Mouse (Mus musculus): Measurements from ENCODE around the gene Il7r. TPM values are rescaled to one million over a fixed set of nuclear protein-coding genes. Genes with fewer than 3 reads are reported as not detected.
A peak's percentile ranks its signal among the peaks of the same experiment; 100 is the strongest.
"Not testable (repeated sequence)": the region's sequence is repeated elsewhere in the genome, so short reads cannot be mapped to it uniquely, and the experiment has no call there.

The Il7r gene
- polyA plus RNA-seq, 1 experiment from 2014 or later, result 5.4 TPM

GRCm38 (mm10) chr15:9565396-9565795, 35.4 kb upstream of the Il7r start:
- Histone ChIP-seq H3K4me3 (ENCODE audit: low read depth, low read length) (no peak overlapping the region), H3K36me3 (replicated peaks; ENCODE audit: insufficient read depth, low read length) (no peaks in the 10 kb centered on the region), H3K4me1 (ENCODE audit: insufficient read depth) (no peaks in the 10 kb centered on the region), H3K4me2 (ENCODE audit: low read depth, low read length) (no peak overlapping the region), H3K9ac (replicated peaks) (no peak overlapping the region), H3K27me3 (ENCODE audit: insufficient read depth, low read length) (no peaks in the 10 kb centered on the region), H3K9me3 (ENCODE audit: low read length) (no peaks in the 10 kb centered on the region), H3K27ac (ENCODE audit: low read depth) (no peak overlapping the region)
- WGBS (ENCODE audit: insufficient replicate concordance), result 62% methylated on average over 6 of the region's 6 CpGs
- TF ChIP-seq CTCF (IDR thresholded peaks at IDR 0.05; ENCODE audit: low read depth) (no peak), EP300 (IDR thresholded peaks at IDR 0.05; ENCODE audit: low read depth) (no peak)
- ATAC-seq (no peak), DNase-seq (no peak)

- H3K27me3 ChIP-seq (ENCODE audit: insufficient read depth, low read length), result no peaks in the 10 kb centered on the region
- no peak overlapping the region for H3K4me2 ChIP-seq (ENCODE audit: low read depth, low read length)
- no peak for DNase-seq
- H3K36me3 ChIP-seq (replicated peaks; ENCODE audit: insufficient read depth, low read length), result no peaks in the 10 kb centered on the region
- ATAC-seq, result no peak
- no peaks in the 10 kb centered on the region for H3K4me1 ChIP-seq (ENCODE audit: insufficient read depth)
- no peak overlapping the region for H3K27ac ChIP-seq (ENCODE audit: low read depth)
- WGBS (ENCODE audit: insufficient replicate concordance), result 56% methylated on average over 3 of the region's 3 CpGs
- H3K9ac ChIP-seq (replicated peaks), result no peak overlapping the region
- no peak for TF ChIP-seq CTCF (IDR thresholded peaks at IDR 0.05; ENCODE audit: low read depth)
- TF ChIP-seq EP300 (IDR thresholded peaks at IDR 0.05; ENCODE audit: low read depth), result no peak
- no peak overlapping the region for H3K4me3 ChIP-seq (ENCODE audit: low read depth, low read length)
- H3K9me3 ChIP-seq (ENCODE audit: low read length), result no peaks in the 10 kb centered on the region
Observed at GRCm38 (mm10) chr15:9564156-9564555, 34.2 kb upstream of the Il7r start.

- H3K9me3 ChIP-seq (ENCODE audit: low read length); ATAC-seq; H3K27ac ChIP-seq (ENCODE audit: low read depth); H3K4me3 ChIP-seq (ENCODE audit: low read depth, low read length); H3K4me2 ChIP-seq (ENCODE audit: low read depth, low read length); H3K4me1 ChIP-seq (ENCODE audit: insufficient read depth); H3K36me3 ChIP-seq (replicated peaks; ENCODE audit: insufficient read depth, low read length); H3K27me3 ChIP-seq (ENCODE audit: insufficient read depth, low read length); H3K9ac ChIP-seq (replicated peaks); DNase-seq: not testable (repeated sequence)
- 85% methylated on average over 13 of the region's 15 CpGs for WGBS (ENCODE audit: insufficient replicate concordance)
Observed at GRCm38 (mm10) chr15:9557264-9557663, 27.3 kb upstream of the Il7r start.

GRCm38 (mm10) chr15:9548951-9549350, 19.0 kb upstream of the Il7r start:
- DNase-seq (no peak), ATAC-seq (no peak)
- Histone ChIP-seq H3K4me2 (ENCODE audit: low read depth, low read length) (no peak overlapping the region), H3K9me3 (ENCODE audit: low read length) (no peaks in the 10 kb centered on the region), H3K4me3 (ENCODE audit: low read depth, low read length) (no peak overlapping the region), H3K27me3 (ENCODE audit: insufficient read depth, low read length) (no peaks in the 10 kb centered on the region), H3K27ac (ENCODE audit: low read depth) (no peak overlapping the region), H3K9ac (replicated peaks) (no peak overlapping the region), H3K4me1 (ENCODE audit: insufficient read depth) (no peaks in the 10 kb centered on the region), H3K36me3 (replicated peaks; ENCODE audit: insufficient read depth, low read length) (no peaks in the 10 kb centered on the region)
- no peak for TF ChIP-seq CTCF (IDR thresholded peaks at IDR 0.05; ENCODE audit: low read depth)
- no peak for TF ChIP-seq EP300 (IDR thresholded peaks at IDR 0.05; ENCODE audit: low read depth)
- WGBS (ENCODE audit: insufficient replicate concordance), result 76% methylated on average over 2 of the region's 2 CpGs

- H3K4me2 ChIP-seq (ENCODE audit: low read depth, low read length), result no peak overlapping the region
- no peak overlapping the region for H3K4me3 ChIP-seq (ENCODE audit: low read depth, low read length)
- H3K9ac ChIP-seq (replicated peaks), result no peak overlapping the region
- TF ChIP-seq CTCF (IDR thresholded peaks at IDR 0.05; ENCODE audit: low read depth), result no peak
- TF ChIP-seq EP300 (IDR thresholded peaks at IDR 0.05; ENCODE audit: low read depth), result no peak
- H3K27me3 ChIP-seq (ENCODE audit: insufficient read depth, low read length), result no peaks in the 10 kb centered on the region
- no peaks in the 10 kb centered on the region for H3K9me3 ChIP-seq (ENCODE audit: low read length)
- ATAC-seq, result no peak
- 70% methylated on average over 1 of the region's 1 CpGs for WGBS (ENCODE audit: insufficient replicate concordance)
- no peak for DNase-seq
- no peaks in the 10 kb centered on the region for H3K36me3 ChIP-seq (replicated peaks; ENCODE audit: insufficient read depth, low read length)
- H3K27ac ChIP-seq (ENCODE audit: low read depth), result no peak overlapping the region
- H3K4me1 ChIP-seq (ENCODE audit: insufficient read depth), result no peaks in the 10 kb centered on the region
Observed at GRCm38 (mm10) chr15:9535200-9535599, 5.2 kb upstream of the Il7r start.

GRCm38 (mm10) chr15:9533356-9533902, 3.5 kb upstream of the Il7r start:
- Histone ChIP-seq H3K9ac (replicated peaks) (no peak overlapping the region), H3K9me3 (ENCODE audit: low read length) (no peaks in the 10 kb centered on the region), H3K27ac (ENCODE audit: low read depth) (no peak overlapping the region), H3K4me2 (ENCODE audit: low read depth, low read length) (no peak overlapping the region), H3K4me1 (ENCODE audit: insufficient read depth) (no peaks in the 10 kb centered on the region), H3K27me3 (ENCODE audit: insufficient read depth, low read length) (no peaks in the 10 kb centered on the region), H3K36me3 (replicated peaks; ENCODE audit: insufficient read depth, low read length) (no peaks in the 10 kb centered on the region), H3K4me3 (ENCODE audit: low read depth, low read length) (no peak overlapping the region)
- 35% methylated on average over 3 of the region's 3 CpGs for WGBS (ENCODE audit: insufficient replicate concordance)
- TF ChIP-seq CTCF (IDR thresholded peaks at IDR 0.05; ENCODE audit: low read depth) (no peak), EP300 (IDR thresholded peaks at IDR 0.05; ENCODE audit: low read depth) (no peak)
- no peak for ATAC-seq
- no peak for DNase-seq

GRCm38 (mm10) chr15:9529646-9530045, 330 bp downstream of the Il7r start:
- Histone ChIP-seq H3K4me2 (ENCODE audit: low read depth, low read length) (no peak overlapping the region), H3K9ac (replicated peaks) (no peak overlapping the region), H3K27ac (ENCODE audit: low read depth) (no peak overlapping the region), H3K9me3 (ENCODE audit: low read length) (no peaks in the 10 kb centered on the region), H3K4me3 (ENCODE audit: low read depth, low read length) (peak overlapping the region; percentile 26), H3K36me3 (replicated peaks; ENCODE audit: insufficient read depth, low read length) (no peaks in the 10 kb centered on the region), H3K4me1 (ENCODE audit: insufficient read depth) (no peaks in the 10 kb centered on the region), H3K27me3 (ENCODE audit: insufficient read depth, low read length) (no peaks in the 10 kb centered on the region)
- DNase-seq (no peak), ATAC-seq (no peak)
- TF ChIP-seq CTCF (IDR thresholded peaks at IDR 0.05; ENCODE audit: low read depth) (no peak), EP300 (IDR thresholded peaks at IDR 0.05; ENCODE audit: low read depth) (no peak)
- WGBS (ENCODE audit: insufficient replicate concordance), result 38% methylated on average over 3 of the region's 3 CpGs
